Mouse (Mus musculus): ENCODE results near the gene Cd37. TPM values are rescaled to one million over a fixed set of nuclear protein-coding genes. Genes with fewer than 3 reads are reported as not detected.

Cd37 gene
- polyA plus RNA-seq, 1 experiment from 2014 or later = 1.2 TPM

DNA sequence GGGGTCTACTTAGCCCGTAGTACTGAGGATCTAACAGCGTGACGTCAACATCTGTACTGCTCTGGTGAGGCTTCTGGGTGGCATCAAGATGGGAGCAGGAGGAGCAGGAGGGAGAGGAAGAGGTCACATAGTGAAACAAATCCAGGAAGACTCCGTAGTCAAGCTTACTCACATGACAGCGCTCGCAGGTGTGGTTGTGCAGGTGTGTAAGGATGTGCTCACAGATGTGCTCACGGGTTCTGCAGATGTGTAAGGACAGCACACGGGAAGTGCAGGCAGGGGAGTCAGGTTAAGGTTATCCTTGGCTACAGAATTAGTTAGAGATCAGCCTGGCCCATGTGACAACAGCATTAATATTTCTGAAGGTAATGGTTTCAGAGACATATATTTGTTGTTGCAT, 14.9 kb upstream of the Cd37 start:
- peak; percentile 20 for DNase-seq (ENCODE audit: low spot score)
- WGBS = 92% methylated on average over 8 of the region's 8 CpGs
- H3K4me1 ChIP-seq = peaks cover 5% of the 10 kb centered on the region; the same call in 1 of the 2 replicates

DNA sequence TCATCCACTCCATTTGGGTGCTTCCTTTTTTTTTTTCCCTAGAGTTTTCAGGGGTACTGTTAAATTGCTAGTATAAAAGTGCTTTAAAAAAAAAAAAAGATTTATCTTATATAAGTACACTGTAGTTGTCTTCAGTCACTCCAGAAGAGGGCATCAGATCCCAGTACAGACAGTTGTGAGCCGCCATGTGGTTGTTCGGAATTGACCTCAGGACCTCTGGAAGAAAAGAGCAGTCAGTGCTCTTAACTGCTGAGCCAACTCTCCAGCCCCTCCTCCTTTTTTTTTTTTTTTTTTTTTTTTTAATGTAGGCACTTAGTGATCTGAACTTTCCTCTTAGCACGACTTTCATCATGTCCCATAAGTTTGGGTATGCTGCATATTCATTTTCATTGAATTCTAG, 8.8 kb upstream of the Cd37 start:
- Histone ChIP-seq H3K27ac (no peak overlapping the region), H3K36me3 (no peaks in the 10 kb centered on the region), H3K27me3 (ENCODE audit: low read depth, poor library complexity, severe bottlenecking) (no peaks in the 10 kb centered on the region), H3K9me3 (replicated peaks) (no peaks in the 10 kb centered on the region), H3K4me3 (no peak overlapping the region), H3K4me1 (no peaks in the 10 kb centered on the region)
- 34% methylated on average over 3 of the region's 3 CpGs for WGBS
- peak; percentile 22 for DNase-seq (ENCODE audit: low spot score)

More for the DNA sequence above, 14.9 kb upstream of the Cd37 start:
- Histone ChIP-seq H3K36me3 (no peaks in the 10 kb centered on the region), H3K27ac (no peak overlapping the region), H3K27me3 (ENCODE audit: low read depth, poor library complexity, severe bottlenecking) (0 out of 2 replicates have a peak, but pooled peaks cover 7% of the 10 kb centered on the region), H3K4me3 (no peak overlapping the region), H3K9me3 (replicated peaks) (no peaks in the 10 kb centered on the region)

DNA sequence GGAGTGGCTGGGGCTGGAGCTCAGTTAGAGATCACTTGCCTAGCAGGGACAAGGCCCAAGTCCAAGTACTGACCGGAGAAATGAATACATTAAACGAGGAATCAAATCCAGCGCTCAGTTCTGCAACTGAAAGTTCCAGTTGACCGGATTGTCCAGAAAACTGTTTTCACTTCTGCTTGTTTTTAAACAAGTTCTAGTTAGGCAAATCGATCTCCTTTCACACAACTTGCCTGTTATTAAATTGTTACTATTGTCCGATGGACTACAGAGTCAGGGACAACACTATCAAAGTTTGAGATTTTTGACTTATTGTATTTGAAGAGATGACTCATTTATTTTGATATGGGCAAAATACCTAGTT, 2.5 kb upstream of the Cd37 start:
- no peak for DNase-seq (ENCODE audit: low spot score)
- H3K27ac ChIP-seq = peak overlapping the region; percentile 85
- H3K4me1 ChIP-seq = peaks cover 27% of the 10 kb centered on the region
- H3K36me3 ChIP-seq = no peaks in the 10 kb centered on the region
- H3K27me3 ChIP-seq (ENCODE audit: low read depth, poor library complexity, severe bottlenecking) = peaks cover 45% of the 10 kb centered on the region
- peak overlapping the region; percentile 42; the same call in 1 of the 2 replicates for H3K4me3 ChIP-seq
- no peaks in the 10 kb centered on the region for H3K9me3 ChIP-seq (replicated peaks)
- WGBS = 81% methylated on average over 6 of the region's 6 CpGs

DNA sequence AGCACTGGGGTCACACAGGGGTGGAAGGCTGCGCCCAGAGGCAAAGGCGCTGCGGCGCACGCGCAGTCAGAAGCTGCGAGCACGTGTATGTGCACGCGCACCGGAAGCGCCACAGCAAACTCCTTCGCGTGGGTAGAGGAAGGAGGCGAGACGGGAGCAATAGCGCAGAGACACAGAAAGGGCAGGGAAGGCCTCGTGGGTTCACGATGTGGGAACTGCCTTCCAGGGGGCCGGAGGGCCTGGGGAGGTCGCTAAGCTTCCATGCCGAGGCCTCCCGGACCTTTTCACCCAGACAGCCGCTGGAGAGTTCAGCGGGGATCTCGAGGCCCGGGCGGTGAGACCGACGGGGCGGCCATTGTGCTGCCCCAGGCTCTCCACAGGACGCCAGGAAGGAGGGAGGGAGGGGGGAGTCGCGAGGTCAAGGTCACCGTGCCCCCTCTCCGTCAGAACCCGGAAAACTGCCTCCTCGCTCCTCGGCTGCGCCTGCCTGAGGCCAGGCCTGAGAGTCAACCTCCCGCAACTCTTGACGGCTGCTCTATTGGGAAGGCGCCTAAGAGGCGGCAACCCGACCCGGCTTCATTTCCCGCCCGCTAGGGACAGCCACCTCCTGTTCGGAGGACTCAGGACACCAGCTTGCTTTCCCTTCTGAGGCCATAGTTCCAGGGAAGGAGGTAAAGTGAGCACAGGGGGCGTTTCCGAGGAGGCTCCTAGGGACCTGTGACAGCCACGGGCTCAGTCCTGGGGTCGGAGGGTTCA, 1.9 kb upstream of the Cd37 start, which contains the start of gene Slc6a16:
Gene Slc6a16 (plus strand): TSS at position 453 of the 756 bp plus-strand sequence.
- WGBS = 9% methylated on average over 53 of the region's 53 CpGs
- Histone ChIP-seq H3K9me3 (replicated peaks) (no peaks in the 10 kb centered on the region), H3K4me3 (peak within 1 kb of the TSS; percentile 42), H3K27ac (peak within 1 kb of the TSS; percentile 85), H3K4me1 (peaks cover 30% of the 10 kb centered on the region), H3K27me3 (ENCODE audit: low read depth, poor library complexity, severe bottlenecking) (peaks cover 51% of the 10 kb centered on the region), H3K36me3 (no peaks in the 10 kb centered on the region)
- peak; percentile 73 for DNase-seq (ENCODE audit: low spot score)

DNA sequence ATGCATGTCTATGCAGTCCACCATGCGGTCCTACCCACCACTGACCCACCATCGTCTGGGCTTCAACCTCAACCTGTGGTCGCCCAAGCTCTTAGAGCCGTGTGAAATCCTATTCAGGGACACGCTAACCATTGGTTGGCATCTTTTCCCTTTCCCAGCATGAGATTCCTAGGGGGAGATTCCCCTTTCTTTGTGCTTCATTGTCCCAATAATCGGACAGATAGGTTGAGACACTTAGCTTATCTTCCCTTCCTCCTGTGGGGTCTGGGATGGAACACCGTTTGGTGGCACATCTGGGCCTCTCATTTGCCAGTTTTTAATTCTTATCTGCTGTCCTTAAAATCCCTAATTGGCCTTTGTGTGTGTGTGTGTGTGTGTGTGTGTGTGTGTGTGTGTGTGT, 1.2 kb upstream of the Cd37 start:
- Histone ChIP-seq H3K9me3 (replicated peaks) (no peaks in the 10 kb centered on the region), H3K27me3 (ENCODE audit: low read depth, poor library complexity, severe bottlenecking) (peaks cover 54% of the 10 kb centered on the region), H3K27ac (peak overlapping the region; percentile 85; the same call in 1 of the 2 replicates), H3K36me3 (no peaks in the 10 kb centered on the region), H3K4me1 (peaks cover 37% of the 10 kb centered on the region), H3K4me3 (no peak overlapping the region)
- DNase-seq (ENCODE audit: low spot score) = no peak
- 87% methylated on average over 7 of the region's 7 CpGs for WGBS

DNA sequence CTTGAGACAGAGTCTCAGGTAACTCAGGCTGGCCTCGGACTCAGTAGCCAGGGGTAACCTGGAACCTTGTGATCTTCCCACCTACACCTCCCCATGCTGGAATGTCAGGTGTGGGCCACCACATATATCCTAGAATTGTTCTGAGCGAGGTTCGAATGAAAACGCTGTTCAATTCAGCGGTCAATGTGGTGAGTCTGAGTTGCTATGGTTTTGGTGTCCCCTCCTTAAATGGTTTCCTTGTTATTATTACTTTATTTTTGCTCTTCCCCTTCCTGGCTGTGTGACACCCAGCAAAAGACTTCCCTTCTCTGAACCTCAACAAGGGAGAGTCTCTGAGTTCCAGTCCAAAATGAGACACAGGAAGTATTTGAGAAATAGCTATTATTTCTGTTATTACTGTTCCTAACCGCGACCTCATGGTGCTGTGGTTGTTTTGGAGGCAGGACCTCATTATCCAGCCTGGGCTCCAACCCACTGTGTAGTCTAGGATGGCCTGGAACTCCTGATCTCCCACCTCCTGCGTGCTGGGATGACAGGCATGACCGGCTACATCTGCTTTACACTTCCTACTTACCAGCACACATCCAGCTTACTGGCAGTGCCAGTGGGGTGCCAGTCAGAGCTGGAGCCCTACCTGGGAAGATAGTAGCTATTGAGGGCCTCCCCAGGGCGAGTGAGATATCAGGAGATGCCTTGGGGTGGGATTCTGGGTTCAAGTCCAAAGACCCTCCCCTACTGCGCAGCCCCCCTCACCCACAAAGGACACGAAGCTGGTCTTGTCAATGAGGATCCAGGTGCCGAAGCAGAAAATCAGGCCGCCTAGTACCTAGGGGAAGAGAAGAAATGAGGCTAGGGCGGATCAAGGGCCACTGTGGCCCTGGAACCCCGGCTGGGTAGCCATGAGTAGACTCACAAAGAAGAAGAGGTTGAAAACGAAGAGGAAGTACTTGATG, 892 bp downstream of the Cd37 start:
- Histone ChIP-seq H3K9me3 (replicated peaks) (no peaks in the 10 kb centered on the region), H3K4me3 (no peak overlapping the region), H3K4me1 (peaks cover 58% of the 10 kb centered on the region), H3K36me3 (peaks cover 13% of the 10 kb centered on the region), H3K27ac (no peak overlapping the region), H3K27me3 (ENCODE audit: low read depth, poor library complexity, severe bottlenecking) (peaks cover 54% of the 10 kb centered on the region)
- WGBS = 77% methylated on average over 17 of the region's 17 CpGs
- DNase-seq (ENCODE audit: low spot score) = peak; percentile 28

DNA sequence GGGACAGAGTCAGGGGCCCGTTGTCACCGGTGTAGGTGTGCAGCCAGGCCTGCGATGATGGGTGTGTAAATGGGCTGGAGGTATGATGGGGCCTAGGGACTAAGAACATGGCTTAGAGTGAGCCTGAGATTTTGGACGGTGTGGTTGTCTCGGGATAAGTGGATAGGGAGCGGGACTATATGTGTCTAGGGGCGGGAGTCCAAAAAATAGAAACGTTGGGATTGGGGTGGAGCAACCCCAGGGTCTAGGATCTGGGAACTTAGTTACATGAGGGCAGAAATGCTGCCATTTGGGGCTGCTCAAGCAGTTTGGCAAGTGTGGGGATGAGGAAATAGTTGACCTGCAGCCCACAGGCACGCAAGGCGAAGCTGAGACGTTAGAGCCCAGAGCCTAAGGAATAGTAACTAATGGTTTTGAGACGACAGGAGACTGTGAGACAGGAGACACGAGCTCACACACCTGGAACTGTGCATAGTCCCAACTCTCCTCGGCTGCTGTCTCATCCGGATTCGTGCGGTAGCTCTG, 3.2 kb downstream of the Cd37 start:
- WGBS = 28% methylated on average over 17 of the region's 17 CpGs
- H3K4me1 ChIP-seq = peaks cover 71% of the 10 kb centered on the region
- H3K27ac ChIP-seq = peak overlapping the region; percentile 77
- H3K27me3 ChIP-seq (ENCODE audit: low read depth, poor library complexity, severe bottlenecking) = peaks cover 50% of the 10 kb centered on the region
- DNase-seq (ENCODE audit: low spot score) = no peak
- H3K36me3 ChIP-seq = peaks cover 36% of the 10 kb centered on the region
- H3K4me3 ChIP-seq = peak overlapping the region; percentile 44
- no peaks in the 10 kb centered on the region for H3K9me3 ChIP-seq (replicated peaks)

DNA sequence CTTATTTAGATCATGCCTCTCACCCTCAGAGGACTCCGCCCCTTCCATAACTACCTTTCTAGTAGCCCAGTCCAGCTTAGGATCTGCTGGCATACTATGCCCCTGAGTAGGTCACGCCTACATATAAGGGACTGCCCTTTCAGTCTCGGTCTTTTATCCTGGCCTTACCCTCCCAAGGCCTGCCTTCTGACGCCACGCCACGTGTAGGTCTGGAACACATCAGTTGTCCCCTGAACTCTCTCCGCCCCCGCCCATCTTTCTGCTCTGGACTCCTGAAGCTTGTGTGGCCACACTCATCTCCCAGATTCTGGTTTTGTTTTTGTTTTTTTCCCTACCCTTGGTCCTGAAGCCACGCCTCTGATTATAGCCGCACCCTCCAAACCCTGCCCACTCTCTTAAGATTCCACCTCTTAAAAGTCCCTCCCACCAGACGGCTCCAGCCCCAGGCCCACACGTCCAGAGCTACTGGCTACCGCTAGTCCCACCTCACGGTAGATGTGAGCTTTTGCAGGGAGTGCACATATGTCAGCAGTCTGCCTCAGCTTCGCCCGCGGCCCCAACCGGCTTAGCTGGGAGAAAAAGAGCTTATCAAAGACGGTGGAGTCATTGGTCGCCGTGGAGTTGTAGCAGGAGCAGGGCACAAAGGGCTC, 3.9 kb downstream of the Cd37 start:
- Histone ChIP-seq H3K4me3 (peak overlapping the region; percentile 44), H3K4me1 (peaks cover 67% of the 10 kb centered on the region), H3K36me3 (peaks cover 41% of the 10 kb centered on the region), H3K27me3 (ENCODE audit: low read depth, poor library complexity, severe bottlenecking) (peaks cover 45% of the 10 kb centered on the region), H3K27ac (peak overlapping the region; percentile 77), H3K9me3 (replicated peaks) (no peaks in the 10 kb centered on the region)
- WGBS = 3% methylated on average over 21 of the region's 21 CpGs
- peak; percentile 82 for DNase-seq (ENCODE audit: low spot score)

DNA sequence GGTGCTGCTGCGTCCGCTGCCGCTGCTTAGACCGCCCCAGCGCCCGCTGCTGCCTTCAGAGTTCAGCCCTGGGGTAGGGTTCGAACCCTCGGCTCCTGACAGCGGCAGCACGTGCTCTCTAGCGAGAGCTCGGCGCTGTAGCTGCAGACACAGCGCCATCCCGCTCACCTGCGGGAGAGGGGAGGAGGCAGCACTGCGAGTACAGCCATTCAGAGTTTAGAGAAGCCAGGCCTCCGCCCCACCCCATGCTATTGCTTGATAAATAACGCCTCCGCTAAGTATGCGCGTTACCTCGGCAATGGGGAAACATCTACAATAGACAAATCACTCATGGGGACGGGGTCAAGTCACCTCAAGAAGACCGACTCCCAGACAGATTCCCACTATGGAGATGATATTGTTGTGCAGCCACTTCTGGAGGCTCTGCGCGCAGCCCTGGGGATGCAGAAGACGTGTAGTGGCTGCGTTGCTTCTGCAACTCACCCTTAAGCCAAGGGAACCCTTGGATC, 4.5 kb downstream of the Cd37 start:
- DNase-seq (ENCODE audit: low spot score) = no peak
- peaks cover 64% of the 10 kb centered on the region for H3K4me1 ChIP-seq
- peak overlapping the region; percentile 29 for H3K4me3 ChIP-seq
- peaks cover 47% of the 10 kb centered on the region for H3K36me3 ChIP-seq
- no peaks in the 10 kb centered on the region for H3K9me3 ChIP-seq (replicated peaks)
- H3K27me3 ChIP-seq (ENCODE audit: low read depth, poor library complexity, severe bottlenecking) = peaks cover 38% of the 10 kb centered on the region
- 9% methylated on average over 29 of the region's 29 CpGs for WGBS
- peak overlapping the region; percentile 77 for H3K27ac ChIP-seq

DNA sequence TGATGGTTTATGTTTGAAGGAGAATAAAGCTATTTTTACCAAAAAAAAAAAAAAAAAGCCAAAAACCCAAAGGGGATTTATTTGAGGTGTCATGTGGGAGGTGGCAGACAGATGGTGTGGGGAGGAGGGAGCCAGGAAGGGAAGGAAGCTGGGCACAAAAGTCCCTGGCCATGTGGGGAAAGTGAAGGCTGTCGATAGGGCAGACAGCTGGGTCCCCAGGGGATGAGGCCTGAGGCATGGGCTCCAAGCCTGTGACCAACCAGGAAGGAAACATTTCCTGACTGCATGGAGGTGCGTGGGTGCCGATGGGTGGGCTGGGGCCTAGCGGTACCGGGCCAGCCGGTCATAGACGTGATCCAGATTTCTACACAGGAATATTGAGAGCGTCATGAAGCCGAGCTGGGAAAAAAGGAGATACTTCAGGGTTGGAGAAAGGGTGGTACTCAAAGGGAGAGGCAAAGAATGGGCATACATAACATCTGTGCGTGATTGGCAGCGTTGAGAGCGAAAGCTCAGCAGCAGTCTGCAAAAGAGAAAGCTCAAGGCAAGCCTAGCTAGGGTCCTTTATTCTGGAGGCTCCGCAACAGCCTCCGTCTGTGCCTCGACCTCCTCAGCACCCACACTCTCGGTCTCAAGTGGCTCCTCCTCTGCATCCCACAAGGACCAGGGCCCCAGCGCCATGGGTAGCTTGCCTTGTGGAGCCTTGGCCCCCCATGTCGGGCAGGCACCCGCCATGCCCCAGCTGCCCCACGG, 5.2 kb downstream of the Cd37 start:
- no peaks in the 10 kb centered on the region for H3K9me3 ChIP-seq (replicated peaks)
- peaks cover 32% of the 10 kb centered on the region for H3K27me3 ChIP-seq (ENCODE audit: low read depth, poor library complexity, severe bottlenecking)
- H3K4me3 ChIP-seq = peak overlapping the region; percentile 29
- DNase-seq (ENCODE audit: low spot score) = peak; percentile 64
- 26% methylated on average over 20 of the region's 20 CpGs for WGBS
- H3K36me3 ChIP-seq = peaks cover 54% of the 10 kb centered on the region
- peaks cover 58% of the 10 kb centered on the region for H3K4me1 ChIP-seq
- peak overlapping the region; percentile 77 for H3K27ac ChIP-seq

DNA sequence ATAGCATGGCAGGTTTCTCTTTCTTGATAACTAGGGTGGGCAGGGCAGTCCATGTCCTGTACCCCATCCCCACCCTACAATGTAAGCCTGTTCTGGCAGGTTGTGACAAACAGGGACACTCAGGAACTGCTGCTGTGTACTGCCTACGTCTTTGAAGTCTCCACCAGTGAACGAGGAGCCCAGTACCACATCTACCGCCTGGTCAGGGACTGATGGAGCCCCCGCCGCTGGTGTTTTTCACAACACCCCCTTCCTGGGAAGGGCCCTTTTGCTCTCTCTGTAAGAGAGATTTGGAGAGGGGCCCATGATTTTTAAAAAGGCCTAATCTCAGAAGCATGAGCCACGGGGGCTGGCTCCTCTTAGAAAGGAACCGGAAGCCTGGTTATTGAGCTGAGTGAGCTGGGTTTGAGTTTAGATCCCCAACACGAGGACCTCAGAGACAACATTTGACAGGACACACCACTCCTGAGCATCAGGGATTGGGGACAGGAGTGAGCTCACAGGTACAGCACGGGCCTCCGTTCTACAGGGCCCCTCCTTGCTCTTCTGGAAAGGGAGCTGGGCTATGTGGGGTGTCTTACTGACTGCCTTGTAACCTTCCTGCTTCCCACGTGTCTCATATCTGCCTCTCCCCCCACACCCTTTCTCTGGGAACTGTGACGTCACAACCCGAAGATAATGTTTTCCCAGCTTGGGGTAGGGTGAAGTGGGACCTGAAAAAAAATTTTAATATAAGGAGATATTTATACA, 6.0 kb downstream of the Cd37 start:
- WGBS = 66% methylated on average over 13 of the region's 13 CpGs
- Histone ChIP-seq H3K4me3 (no peak overlapping the region), H3K27me3 (ENCODE audit: low read depth, poor library complexity, severe bottlenecking) (peaks cover 23% of the 10 kb centered on the region), H3K36me3 (peaks cover 62% of the 10 kb centered on the region), H3K27ac (no peak overlapping the region), H3K9me3 (replicated peaks) (no peaks in the 10 kb centered on the region), H3K4me1 (peaks cover 55% of the 10 kb centered on the region)
- peak; percentile 33 for DNase-seq (ENCODE audit: low spot score)
